Mouse (Mus musculus) midbrain, embryonic 15.5 days (tissue): ENCODE data around the gene Map2k5. TPM values are rescaled to one million over a fixed set of nuclear protein-coding genes. Genes with fewer than 3 reads are reported as not detected.

Experiments used
- ATAC-seq: fragments of 200-750 bp; cut with Nextera tagmentation; replicated peaks from 2 replicates; pipeline ENCODE4 v1.8.0; 2017; ENCODE audit warnings: moderate TSS enrichment
- H3K27ac ChIP-seq: fragments of 300-500 bp; sonication (generic); 2 replicates; pipeline ENCODE4 v1.5.1; 2015; ENCODE audit warnings: mild to moderate bottlenecking, inconsistent platforms
- H3K27me3 ChIP-seq: fragments of 300-500 bp; sonication (generic); replicated peaks from 2 replicates; pipeline ENCODE4 v1.6.1; 2015; ENCODE audit warnings: inconsistent platforms
- H3K36me3 ChIP-seq: fragments of 300-500 bp; sonication (generic); replicated peaks from 2 replicates; pipeline ENCODE4 v1.6.1; 2015; ENCODE audit warnings: inconsistent platforms
- H3K4me1 ChIP-seq: fragments of 300-500 bp; sonication (generic); 2 replicates; pipeline ENCODE4 v1.6.1; 2015; ENCODE audit warnings: inconsistent platforms
- H3K4me2 ChIP-seq: fragments of 300-500 bp; sonication (generic); 2 replicates; pipeline ENCODE4 v1.6.1; 2015; ENCODE audit warnings: inconsistent platforms, mild to moderate bottlenecking, moderate library complexity
- H3K4me3 ChIP-seq: fragments of 300-500 bp; sonication (generic); 2 replicates; pipeline ENCODE4 v1.5.1; 2015; ENCODE audit warnings: mild to moderate bottlenecking, inconsistent platforms
- H3K9ac ChIP-seq: fragments of 300-500 bp; sonication (generic); 2 replicates; pipeline ENCODE4 v1.6.1; 2015; ENCODE audit warnings: mild to moderate bottlenecking, inconsistent platforms
- H3K9me3 ChIP-seq: fragments of 300-500 bp; sonication (generic); 2 replicates; pipeline ENCODE4 v1.6.1; 2016; ENCODE audit warnings: inconsistent platforms
- WGBS: fragments of 180-500 bp; shearing (Covaris S2); methylation state at CpG from one replicate; pipeline ENCODE4 v1.1.7; 2015; ENCODE audit warnings: mixed read lengths; 5-methylcytosine and 5-hydroxymethylcytosine counted together
- polyA plus RNA-seq: library from polyadenylated mRNA; unstranded; fragments of >200 nt; fragmentation: Nextera tagmentation; extraction: Ambion mirVana; gene quantifications from 2 replicates; pipeline ENCODE4 v1.2.1, GENCODE M21; 2015

The Map2k5 gene
- polyA plus RNA-seq, 1 experiment from 2014 or later: 38.7 TPM

DNA sequence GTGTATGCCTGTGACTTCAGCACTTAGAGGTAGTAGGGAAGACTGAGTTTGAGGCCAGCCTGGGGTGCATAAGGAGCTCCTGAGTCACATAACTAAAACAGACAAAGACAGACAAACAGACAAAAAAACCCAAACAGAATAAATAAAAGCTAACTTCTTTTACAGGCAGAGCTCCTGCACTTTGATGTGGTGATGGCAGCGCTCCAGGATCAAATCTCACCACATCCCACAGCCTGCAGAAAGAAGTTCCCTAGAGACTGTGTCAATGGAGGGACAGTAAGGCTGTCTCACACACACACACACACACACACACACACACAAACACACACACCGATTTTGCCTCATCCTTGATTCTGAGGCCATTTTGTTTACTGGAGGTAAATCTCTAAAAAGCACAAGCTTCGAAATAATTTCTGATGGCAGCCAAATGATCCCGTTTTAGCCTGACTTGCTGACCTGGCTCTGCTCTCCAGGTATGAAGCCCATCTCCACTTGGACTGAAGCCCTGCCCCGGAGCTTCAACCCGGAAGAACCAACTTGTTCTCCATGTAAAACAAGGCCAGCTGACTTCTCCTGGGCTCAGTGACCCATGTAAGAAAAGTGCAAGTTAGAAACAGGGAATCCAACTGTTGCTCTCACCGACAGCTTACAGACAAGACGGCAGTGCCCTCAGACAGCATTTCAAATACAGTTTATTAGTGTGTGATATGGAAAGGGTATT, 203.5 kb downstream of the Map2k5 start:
- WGBS: 86% methylated on average over 8 of the region's 8 CpGs

DNA sequence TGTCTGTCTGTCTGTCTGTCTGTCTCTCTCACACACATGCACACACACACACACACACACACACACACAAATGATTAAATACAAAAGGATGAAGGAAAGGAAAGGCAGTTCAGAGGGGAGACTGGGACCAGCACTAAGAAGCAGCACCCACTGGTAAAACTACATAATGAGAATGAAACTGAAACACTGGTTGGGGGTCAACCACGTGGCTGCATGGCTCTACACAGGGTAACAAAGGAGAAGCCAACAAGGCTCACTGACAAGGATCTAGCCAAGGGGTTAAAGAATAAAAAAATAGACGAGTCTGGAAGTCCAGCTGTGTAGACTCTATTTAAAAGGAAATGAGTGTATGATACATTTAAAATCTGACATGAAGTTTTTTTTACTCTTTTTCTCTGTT, 205.8 kb downstream of the Map2k5 start:
- no peak for ATAC-seq
- Histone ChIP-seq H3K4me1 (peaks cover 4% of the 10 kb centered on the region; the same call in 1 of the 2 replicates), H3K9me3 (no peaks in the 10 kb centered on the region), H3K4me2 (no peak overlapping the region), H3K4me3 (no peak overlapping the region), H3K36me3 (no peaks in the 10 kb centered on the region), H3K27ac (no peak overlapping the region), H3K27me3 (no peaks in the 10 kb centered on the region), H3K9ac (no peak overlapping the region)
- 32% methylated on average over 2 of the region's 2 CpGs for WGBS

More for the DNA sequence above, 203.5 kb downstream of the Map2k5 start:
- no peak overlapping the region for H3K27ac ChIP-seq
- peaks cover 1% of the 10 kb centered on the region; the same call in 1 of the 2 replicates for H3K27me3 ChIP-seq
- ATAC-seq: no peak
- H3K4me3 ChIP-seq: no peak overlapping the region
- no peak overlapping the region for H3K4me2 ChIP-seq
- H3K9me3 ChIP-seq: no peaks in the 10 kb centered on the region
- no peaks in the 10 kb centered on the region for H3K36me3 ChIP-seq
- H3K9ac ChIP-seq: no peak overlapping the region
- peaks cover 5% of the 10 kb centered on the region; the same call in 1 of the 2 replicates for H3K4me1 ChIP-seq

DNA sequence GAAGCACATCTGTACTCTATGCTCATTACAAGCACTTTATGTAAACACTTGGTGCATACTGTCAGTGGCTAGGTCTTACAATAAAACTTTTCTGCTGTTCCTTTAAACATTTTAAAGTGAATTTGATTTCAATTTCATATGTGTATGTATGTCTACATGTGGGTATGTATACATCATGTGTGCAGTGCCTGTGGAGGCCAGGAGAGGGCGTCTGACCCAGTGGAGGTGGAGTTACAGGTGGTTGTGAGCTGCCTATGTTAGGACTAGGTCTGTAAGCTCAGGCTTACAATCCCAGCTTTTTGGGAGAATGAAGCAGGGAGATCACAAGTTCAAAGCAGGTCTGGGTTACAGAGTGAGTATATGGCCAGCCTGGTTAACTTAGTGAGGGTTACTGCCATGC, 208.6 kb downstream of the Map2k5 start:
- Histone ChIP-seq H3K27ac (no peak overlapping the region), H3K9ac (no peak overlapping the region), H3K4me3 (no peak overlapping the region), H3K36me3 (no peaks in the 10 kb centered on the region), H3K4me2 (no peak overlapping the region), H3K9me3 (no peaks in the 10 kb centered on the region), H3K27me3 (no peaks in the 10 kb centered on the region), H3K4me1 (no peaks in the 10 kb centered on the region)
- WGBS: 87% methylated on average over 1 of the region's 1 CpGs
- ATAC-seq: no peak

DNA sequence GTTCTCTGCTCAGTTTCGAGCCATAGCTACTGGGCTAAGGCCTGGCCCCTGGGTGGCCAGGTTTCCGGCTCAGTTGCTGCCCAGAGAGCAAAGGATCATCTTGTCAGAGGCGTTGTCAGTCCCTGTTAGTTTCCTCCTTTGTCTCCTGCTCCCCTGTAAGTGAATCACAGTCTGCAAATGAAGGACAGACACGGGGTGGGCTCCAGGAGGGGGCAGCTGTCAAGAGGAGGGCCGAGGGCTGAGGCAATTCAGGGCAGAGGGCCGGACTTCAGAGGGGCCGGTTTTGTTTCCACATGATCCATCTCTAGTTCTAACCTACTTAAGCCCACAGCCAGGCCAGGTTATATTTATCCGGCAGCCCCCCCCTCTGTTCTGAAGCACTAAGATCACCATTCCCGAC, 212.6 kb downstream of the Map2k5 start:
- H3K4me3 ChIP-seq: no peak overlapping the region
- no peak overlapping the region for H3K27ac ChIP-seq
- no peaks in the 10 kb centered on the region for H3K4me1 ChIP-seq
- H3K27me3 ChIP-seq: no peaks in the 10 kb centered on the region
- no peak for ATAC-seq
- H3K9me3 ChIP-seq: no peaks in the 10 kb centered on the region
- no peak overlapping the region for H3K9ac ChIP-seq
- no peak overlapping the region for H3K4me2 ChIP-seq
- WGBS: 19% methylated on average over 9 of the region's 9 CpGs
- H3K36me3 ChIP-seq: no peaks in the 10 kb centered on the region

DNA sequence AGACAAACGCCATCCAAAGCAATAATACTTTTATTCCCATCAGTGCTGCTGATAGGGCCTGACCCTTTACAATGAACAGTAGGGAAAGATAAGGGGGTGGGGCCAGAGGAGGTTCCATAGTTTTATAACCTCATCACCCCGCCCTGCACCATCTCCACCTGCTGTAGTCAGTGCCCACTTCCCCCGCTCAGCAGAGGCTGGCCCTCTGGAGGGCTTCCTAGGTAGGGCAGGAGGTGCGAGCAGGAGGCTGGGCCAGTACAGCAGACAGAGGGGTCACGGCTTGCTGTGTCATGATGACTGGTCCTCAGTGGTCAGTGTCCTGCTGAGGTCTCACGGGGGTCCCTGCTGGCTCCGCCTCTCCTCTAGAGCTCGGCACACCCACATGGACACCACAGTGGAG, 213.9 kb downstream of the Map2k5 start:
- H3K4me1 ChIP-seq: no peaks in the 10 kb centered on the region

DNA sequence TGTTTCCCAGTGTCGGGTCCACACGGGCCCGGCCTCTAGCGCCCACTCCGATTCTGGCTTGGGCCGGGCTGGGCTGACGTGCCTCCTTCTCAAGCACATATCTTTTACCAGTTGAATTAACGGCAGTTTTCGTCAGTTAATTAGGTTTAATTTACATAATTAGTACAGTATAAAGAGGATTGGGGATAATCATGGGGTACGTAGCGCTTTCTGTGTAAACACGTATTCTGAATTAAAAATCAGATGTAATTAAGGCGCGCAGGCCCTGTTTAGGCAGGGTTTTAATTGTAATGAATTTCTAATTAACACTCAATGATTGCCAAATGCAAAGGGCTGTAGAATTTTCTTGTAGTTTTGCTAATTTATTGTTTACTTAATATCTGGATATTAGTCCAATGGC, 225.8 kb downstream of the Map2k5 start:
- WGBS: 20% methylated on average over 14 of the region's 14 CpGs
- Histone ChIP-seq H3K4me1 (peaks cover 15% of the 10 kb centered on the region), H3K9me3 (no peaks in the 10 kb centered on the region), H3K4me3 (no peak overlapping the region), H3K9ac (no peak overlapping the region), H3K27me3 (peaks cover 80% of the 10 kb centered on the region), H3K36me3 (no peaks in the 10 kb centered on the region), H3K4me2 (no peak overlapping the region), H3K27ac (no peak overlapping the region)
- no peak for ATAC-seq

More for the DNA sequence above, 213.9 kb downstream of the Map2k5 start:
- Histone ChIP-seq H3K4me3 (no peak overlapping the region), H3K4me2 (no peak overlapping the region), H3K27me3 (no peaks in the 10 kb centered on the region), H3K36me3 (no peaks in the 10 kb centered on the region), H3K27ac (no peak overlapping the region), H3K9me3 (no peaks in the 10 kb centered on the region), H3K9ac (no peak overlapping the region)
- 81% methylated on average over 8 of the region's 8 CpGs for WGBS
- no peak for ATAC-seq

DNA sequence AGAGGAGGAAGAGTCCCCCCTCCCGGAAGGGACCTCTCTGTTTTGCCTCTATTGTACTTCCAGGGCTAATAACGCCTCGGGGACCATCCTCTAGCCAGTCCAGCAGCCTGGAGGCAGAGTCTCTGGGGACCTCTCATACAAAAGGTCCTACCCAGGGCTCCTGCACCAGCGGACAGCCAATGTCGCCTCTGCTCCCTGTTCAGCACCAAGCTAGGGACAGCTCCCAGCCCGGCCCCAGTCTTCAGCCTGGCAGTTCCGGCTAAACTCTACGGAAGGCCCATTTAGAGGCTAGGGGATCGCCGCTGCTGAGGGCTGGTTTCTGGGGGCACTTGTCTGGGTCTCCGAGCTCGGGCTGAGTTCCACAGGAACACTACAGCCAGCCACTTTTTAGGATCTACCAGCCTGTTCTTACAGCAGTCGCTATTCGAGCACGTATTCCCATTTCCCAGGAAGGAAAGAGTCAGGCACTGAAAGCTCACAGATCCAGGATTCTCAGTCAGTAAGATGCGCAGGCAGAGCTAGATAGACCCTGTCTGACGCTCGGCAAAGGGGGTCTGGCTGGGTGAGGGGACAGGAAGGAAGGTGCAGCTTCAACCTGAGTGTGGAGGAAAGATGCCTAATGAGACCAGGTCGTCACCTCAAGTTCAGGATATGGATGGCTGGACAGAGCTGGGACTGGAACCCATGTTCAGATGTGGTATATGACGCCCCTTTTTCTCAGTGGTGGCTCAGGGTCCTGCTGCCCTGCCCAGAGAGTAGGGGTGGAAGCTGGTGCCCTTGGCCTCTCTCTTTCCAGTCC, 226.4 kb downstream of the Map2k5 start:
- Histone ChIP-seq H3K27ac (no peak overlapping the region), H3K4me3 (no peak overlapping the region), H3K4me2 (no peak overlapping the region), H3K9ac (no peak overlapping the region), H3K36me3 (no peaks in the 10 kb centered on the region), H3K9me3 (no peaks in the 10 kb centered on the region), H3K27me3 (peaks cover 81% of the 10 kb centered on the region), H3K4me1 (peaks cover 22% of the 10 kb centered on the region)
- ATAC-seq: no peak
- 2% methylated on average over 20 of the region's 20 CpGs for WGBS

DNA sequence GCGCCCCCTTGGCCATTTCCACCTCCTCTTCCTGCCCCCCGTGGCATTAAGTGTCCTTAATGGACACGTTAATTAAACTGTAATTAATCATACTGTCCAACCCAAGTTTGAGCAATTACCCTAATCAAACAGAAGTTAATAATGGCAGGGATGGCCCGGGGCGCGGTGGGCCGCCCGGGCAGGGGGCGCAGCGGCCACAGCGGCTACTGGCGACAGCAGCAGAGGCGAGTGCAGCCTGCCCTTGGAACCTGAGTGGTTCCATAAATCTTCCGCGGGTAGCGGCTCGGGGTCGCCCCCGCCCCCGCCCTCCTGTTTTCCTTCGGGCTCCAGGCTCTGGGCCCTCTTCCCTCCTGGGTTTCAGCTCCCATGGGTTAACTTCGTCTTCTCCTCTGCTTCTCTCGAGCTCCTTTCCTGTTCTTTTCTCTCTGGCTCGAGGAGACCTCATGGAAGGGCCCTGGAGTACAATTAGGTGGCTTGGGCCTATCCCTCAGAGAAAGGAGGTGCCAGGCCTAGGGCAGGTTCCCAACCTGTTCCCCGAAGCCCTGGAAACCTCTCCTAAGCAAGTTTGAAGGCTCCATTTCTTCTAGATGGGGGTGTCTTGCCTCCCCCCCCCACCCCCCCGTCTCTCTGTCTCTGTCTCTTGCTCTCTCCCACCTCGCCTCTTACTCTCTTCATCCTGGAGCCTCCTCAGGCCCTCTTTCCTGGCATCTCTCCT, 227.5 kb downstream of the Map2k5 start:
- 2% methylated on average over 27 of the region's 27 CpGs for WGBS
- no peak overlapping the region for H3K4me3 ChIP-seq
- peaks cover 32% of the 10 kb centered on the region for H3K4me1 ChIP-seq
- no peak for ATAC-seq
- no peak overlapping the region for H3K9ac ChIP-seq
- H3K36me3 ChIP-seq: no peaks in the 10 kb centered on the region
- H3K27me3 ChIP-seq: peaks cover 86% of the 10 kb centered on the region
- H3K9me3 ChIP-seq: no peaks in the 10 kb centered on the region
- no peak overlapping the region for H3K27ac ChIP-seq
- H3K4me2 ChIP-seq: no peak overlapping the region

DNA sequence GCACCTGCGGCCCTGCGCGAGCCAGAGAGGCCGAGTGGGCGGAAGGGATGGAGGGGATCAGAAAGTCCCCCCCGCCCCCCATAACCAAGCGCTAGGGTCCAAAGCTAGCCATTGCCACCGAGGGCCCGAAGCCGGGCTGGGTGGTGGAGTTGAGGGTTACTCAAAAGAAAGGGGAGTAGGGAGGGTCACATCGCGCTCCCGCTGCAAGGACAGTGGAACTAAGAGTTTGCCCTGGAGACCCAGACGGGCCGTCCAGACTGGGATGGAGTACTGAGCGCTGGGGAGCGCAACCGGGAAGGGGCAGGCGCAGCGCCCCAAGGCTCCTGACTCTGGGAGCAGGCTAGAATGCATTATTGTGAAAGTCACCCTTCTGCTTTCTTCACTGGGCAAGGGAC, 228.3 kb downstream of the Map2k5 start:
- Histone ChIP-seq H3K36me3 (no peaks in the 10 kb centered on the region), H3K4me2 (peak overlapping the region; percentile 67), H3K27me3 (peaks cover 89% of the 10 kb centered on the region), H3K27ac (no peak overlapping the region), H3K9me3 (no peaks in the 10 kb centered on the region), H3K4me3 (peak overlapping the region; percentile 41), H3K4me1 (peaks cover 40% of the 10 kb centered on the region), H3K9ac (no peak overlapping the region)
- under 1% methylated on average over 20 of the region's 20 CpGs for WGBS
- ATAC-seq: no peak

DNA sequence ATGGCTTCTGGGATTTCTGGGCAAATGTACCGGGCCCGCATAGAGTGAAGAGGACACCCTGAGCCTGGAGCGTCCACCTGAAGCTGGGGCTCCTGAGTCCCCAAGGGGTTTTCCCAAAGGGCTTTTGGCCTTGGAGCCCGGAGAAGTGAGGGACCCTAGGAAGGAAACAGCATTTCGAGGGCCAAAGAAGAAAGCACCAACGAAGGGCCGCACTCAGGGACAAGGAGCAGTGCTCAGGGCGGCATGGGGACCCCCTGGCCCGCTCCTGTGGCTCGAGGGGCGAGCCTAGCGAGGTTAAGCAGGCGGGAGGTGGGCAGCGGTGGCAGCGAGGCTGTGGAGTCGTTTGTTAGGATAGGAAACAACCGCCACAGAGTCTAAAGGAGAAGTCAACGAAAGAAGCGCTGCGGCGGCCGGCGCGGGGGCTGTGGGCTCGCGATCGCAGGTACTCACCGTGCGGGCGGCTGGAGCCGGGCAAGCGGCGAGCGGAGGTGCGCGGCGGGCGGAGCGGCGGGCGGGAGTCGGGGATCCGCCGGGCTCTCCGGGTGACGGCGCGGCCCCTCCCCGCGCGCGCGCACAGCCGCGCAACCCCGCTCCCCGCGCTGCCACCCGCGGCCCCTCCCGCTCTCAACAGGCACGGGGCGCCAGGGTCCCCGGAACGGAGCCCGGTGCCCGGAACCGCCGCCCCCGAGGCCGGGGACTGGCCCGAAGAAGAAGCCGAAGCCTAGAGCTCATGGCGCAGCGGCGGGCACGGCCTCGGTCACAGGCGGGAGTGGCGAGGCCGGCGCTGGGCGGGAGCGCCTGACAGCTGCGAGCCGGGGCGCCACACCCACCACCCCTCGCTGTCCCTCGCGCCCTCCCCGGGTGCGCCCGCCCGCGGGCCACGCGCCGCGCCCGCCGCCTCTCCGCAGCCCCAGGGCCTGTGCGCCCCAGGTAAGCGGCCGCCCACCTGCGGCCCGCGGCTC, 229.0 kb downstream of the Map2k5 start, which contains the start of gene Skor1:
Gene Skor1, minus strand, starts transcription at position 552 of the 962 bp plus-strand sequence.
- H3K4me3 ChIP-seq: peak within 1 kb of the TSS; percentile 41
- H3K9me3 ChIP-seq: no peaks in the 10 kb centered on the region
- peak within 1 kb of the TSS; percentile 67 for H3K4me2 ChIP-seq
- no peak for ATAC-seq
- no peak within 1 kb of the TSS for H3K27ac ChIP-seq
- H3K4me1 ChIP-seq: peaks cover 47% of the 10 kb centered on the region
- WGBS: under 1% methylated on average over 79 of the region's 108 CpGs
- H3K27me3 ChIP-seq: peaks cover 92% of the 10 kb centered on the region
- no peaks in the 10 kb centered on the region for H3K36me3 ChIP-seq
- peak within 1 kb of the TSS; percentile 33; the same call in 1 of the 2 replicates for H3K9ac ChIP-seq

DNA sequence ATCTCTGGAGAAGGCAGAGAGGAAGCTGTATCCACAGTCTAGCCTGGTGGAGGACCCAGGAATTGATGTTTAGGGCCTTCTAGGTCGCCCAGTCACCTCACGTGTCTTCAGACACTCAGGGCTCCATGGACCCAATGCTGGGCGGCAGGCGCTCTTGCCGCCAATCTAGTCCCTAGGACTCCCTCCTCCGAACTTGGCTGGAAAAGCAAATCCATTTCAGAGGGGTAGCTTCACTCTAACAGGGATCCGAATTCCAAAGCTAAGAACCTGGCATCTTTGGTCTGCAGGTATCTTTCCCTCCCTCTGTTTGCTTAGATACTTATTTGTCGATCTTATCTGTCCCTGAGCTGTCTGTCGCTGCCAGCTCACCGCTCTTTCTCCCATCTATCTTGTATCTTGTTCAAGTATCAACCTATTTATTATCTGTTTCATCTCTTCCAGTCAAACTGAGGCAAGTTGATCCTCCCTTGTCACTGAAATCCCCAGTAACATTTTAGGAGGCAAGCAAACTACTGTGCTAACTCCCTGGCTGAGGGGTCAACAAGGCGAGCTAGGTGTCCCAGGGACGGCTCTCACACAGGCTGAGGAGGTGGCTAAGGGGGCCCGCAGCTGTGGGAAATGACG, 229.8 kb downstream of the Map2k5 start:
- Histone ChIP-seq H3K9ac (no peak overlapping the region), H3K36me3 (no peaks in the 10 kb centered on the region), H3K27me3 (peaks cover 92% of the 10 kb centered on the region), H3K9me3 (no peaks in the 10 kb centered on the region), H3K4me2 (no peak overlapping the region), H3K27ac (no peak overlapping the region), H3K4me3 (peak overlapping the region; percentile 41; the same call in 1 of the 2 replicates), H3K4me1 (peaks cover 53% of the 10 kb centered on the region)
- no peak for ATAC-seq
- WGBS: 2% methylated on average over 14 of the region's 14 CpGs
